Mouse (Mus musculus) 3134 (cell line): ENCODE measurements at regions not wholly inside any gene's neighbourhood (a gene's known extent, or its start where the extent isn't known, plus 50 kb on each side); places are given as distances from the start of the nearest gene placed in this dataset.

Experiments
- DNase-seq: peaks from one replicate; pipeline ENCODE4 v3.0.0-alpha.2; 2011; ENCODE audit warnings: low spot score; ENCODE audit not compliant: insufficient read length; ENCODE audit errors: extremely low read depth

GRCm38 (mm10) chr16:37459533-37459890, 74.8 kb upstream of the Stxbp5l start:
- no peak for DNase-seq

GRCm38 (mm10) chr16:37458592-37459532, 74.1 kb upstream of the Stxbp5l start:
- DNase-seq = no peak

- DNase-seq = no peak
Observed at GRCm38 (mm10) chr16:37455971-37456370, 71.2 kb upstream of the Stxbp5l start.

- no peak for DNase-seq
Observed at GRCm38 (mm10) chr16:37449846-37450245, 65.1 kb upstream of the Stxbp5l start.

GRCm38 (mm10) chr16:37445756-37446155, 61.0 kb upstream of the Stxbp5l start:
- no peak for DNase-seq

- DNase-seq = no peak
Observed at GRCm38 (mm10) chr16:37442936-37443335, 58.2 kb upstream of the Stxbp5l start.

- DNase-seq = no peak
Observed at GRCm38 (mm10) chr16:37442481-37442880, 57.7 kb upstream of the Stxbp5l start.

- DNase-seq = peak; percentile 72
Observed at GRCm38 (mm10) chr16:37440628-37441164, 55.9 kb upstream of the Stxbp5l start.
